Mouse (Mus musculus) CH12.LX (cell line): ENCODE results near the gene Gna11.

ENCODE experiments used
- CHD1 ChIP-seq: IDR thresholded peaks from 2 replicates; pipeline ENCODE4 v1.6.1; 2012; ENCODE audit warnings: low read depth, low read length, improper control_type of control experiment, inconsistent platforms
- CHD2 ChIP-seq: IDR thresholded peaks from 2 replicates; pipeline ENCODE4 v1.6.1; 2011; ENCODE audit warnings: low read length, improper control_type of control experiment
- CTCF ChIP-seq, 2 experiments: IDR thresholded peaks in 1 of 2; conservative IDR thresholded peaks in 1 of 2; 2 replicates each; pipeline ENCODE4 v1.5.1; 2011 to 2012; ENCODE audit warnings: low read depth in 2 of 2, low read length in 2 of 2, improper control_type of control experiment in 1 of 2, inconsistent platforms in 1 of 2, mild to moderate bottlenecking in 1 of 2, moderate library complexity in 1 of 2
- E2F4 ChIP-seq: IDR thresholded peaks from 2 replicates; pipeline ENCODE4 v1.6.1; 2011; ENCODE audit warnings: low read depth, low read length, improper control_type of control experiment; ENCODE audit not compliant: insufficient replicate concordance
- GABPA ChIP-seq: IDR thresholded peaks from 2 replicates; pipeline ENCODE4 v1.6.1; 2012; ENCODE audit warnings: low read depth, low read length, improper control_type of control experiment, inconsistent platforms; ENCODE audit not compliant: insufficient replicate concordance
- HCFC1 ChIP-seq: IDR thresholded peaks from 2 replicates; pipeline ENCODE4 v1.6.1; 2012; ENCODE audit warnings: low read depth, mild to moderate bottlenecking, inconsistent platforms, low read length, improper control_type of control experiment
- PAX5 ChIP-seq: IDR thresholded peaks from 2 replicates; pipeline ENCODE4 v1.6.1; 2012; ENCODE audit warnings: low read length, inconsistent platforms, mixed read lengths
- POLR2A ChIP-seq: IDR thresholded peaks from 2 replicates; pipeline ENCODE4 v1.6.1; 2011; ENCODE audit warnings: low read depth, mild to moderate bottlenecking, improper control_type of control experiment, low read length
- POLR2AphosphoS2 ChIP-seq: IDR thresholded peaks from 2 replicates; pipeline ENCODE4 v1.6.1; 2011; ENCODE audit warnings: low read depth, low read length, improper control_type of control experiment
- TCF12 ChIP-seq: IDR thresholded peaks from 2 replicates; pipeline ENCODE4 v1.6.1; 2014; ENCODE audit warnings: low read depth, mild to moderate bottlenecking, inconsistent platforms, low read length, improper control_type of control experiment
- USF2 ChIP-seq: conservative IDR thresholded peaks from 2 replicates; pipeline ENCODE4 v1.6.1; 2011; ENCODE audit warnings: low read depth, low read length, improper control_type of control experiment
- ZKSCAN1 ChIP-seq: IDR thresholded peaks from 2 replicates; pipeline ENCODE4 v1.6.1; 2012; ENCODE audit warnings: low read depth, inconsistent platforms, low read length, improper control_type of control experiment, borderline replicate concordance

DNA sequence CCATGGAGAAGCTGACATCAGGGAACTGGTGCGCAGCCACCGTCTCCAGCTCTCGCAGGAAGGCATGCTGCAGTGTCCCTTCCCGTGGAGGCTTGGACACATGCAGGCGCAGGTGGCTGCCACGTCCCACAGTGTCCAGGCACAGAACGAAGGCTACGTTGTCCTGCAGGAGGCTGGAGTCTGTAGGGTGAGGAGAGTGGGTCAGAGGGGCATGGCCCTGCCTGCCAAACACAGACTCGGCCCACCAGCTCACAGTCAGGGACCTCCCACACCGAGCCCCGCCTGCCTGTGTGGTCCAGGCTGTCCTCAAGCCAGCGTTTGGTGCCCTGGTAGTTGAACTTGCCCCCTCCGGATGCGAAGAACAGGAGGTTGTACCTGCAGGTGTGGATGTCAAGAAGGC is 55.0 kb downstream of the Gna11 start:
- no peak for TF ChIP-seq CHD2
- TF ChIP-seq USF2, result no peak
- no peak for TF ChIP-seq CTCF (conservative IDR thresholded peaks at IDR 0.05 in 1 of 2, IDR thresholded peaks at IDR 0.05 in 1 of 2; ENCODE audit: low read depth in 2 of 2, low read length in 2 of 2)
- TF ChIP-seq POLR2AphosphoS2, result no peak
- TF ChIP-seq TCF12, result no peak
- no peak for TF ChIP-seq E2F4
- no peak for TF ChIP-seq POLR2A
- no peak for TF ChIP-seq GABPA
- no peak for TF ChIP-seq ZKSCAN1
- TF ChIP-seq HCFC1, result no peak
- no peak for TF ChIP-seq CHD1
- no peak for TF ChIP-seq PAX5
